Mouse (Mus musculus) G1E-ER4 (cell line): ENCODE measurements around the gene Glg1. TPM values are rescaled to one million over a fixed set of nuclear protein-coding genes. Genes with fewer than 3 reads are reported as not detected.

ENCODE experiments used
- GATA1 ChIP-seq: IDR thresholded peaks from one replicate; pipeline ENCODE4 v1.8.0; 2012; ENCODE audit warnings: low read length, inconsistent platforms
- polyA plus RNA-seq: library from polyadenylated mRNA; stranded (reverse); fragments of >175 nt; gene quantifications from 2 replicates; pipeline ENCODE4 v1.2.3, GENCODE M21; 2012

The Glg1 gene
- polyA plus RNA-seq, 1 experiment, result 6.5 TPM

DNA sequence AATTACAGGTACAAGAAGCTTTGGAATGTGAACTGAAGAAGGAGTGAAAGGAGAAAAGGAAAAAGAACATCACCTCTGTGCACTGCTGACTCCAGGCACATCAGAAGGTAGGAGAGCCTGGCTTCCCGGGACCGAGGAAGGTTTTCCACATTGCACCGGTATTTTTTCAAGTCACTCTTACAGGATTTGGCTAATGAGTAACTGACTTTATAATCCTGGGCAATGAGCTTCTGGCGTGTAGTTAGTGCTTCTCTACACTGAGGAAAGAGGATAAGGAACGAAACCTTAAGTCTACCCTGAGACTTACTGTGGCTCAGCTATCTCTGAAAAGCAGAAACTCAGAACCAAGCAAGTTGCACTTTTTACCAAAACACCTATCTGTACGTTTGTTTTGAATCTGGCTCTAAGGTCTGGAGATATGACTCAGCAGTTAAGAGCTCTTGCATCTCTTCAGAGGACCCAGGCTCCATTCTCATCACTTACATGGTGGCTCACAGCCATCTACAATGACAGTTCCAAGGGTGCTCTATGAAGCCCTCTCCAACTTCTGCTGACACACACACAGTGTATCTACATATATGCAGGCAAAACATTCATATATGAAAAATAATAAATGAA is 70.3 kb downstream of the Glg1 start:
- TF ChIP-seq GATA1, result no peak

DNA sequence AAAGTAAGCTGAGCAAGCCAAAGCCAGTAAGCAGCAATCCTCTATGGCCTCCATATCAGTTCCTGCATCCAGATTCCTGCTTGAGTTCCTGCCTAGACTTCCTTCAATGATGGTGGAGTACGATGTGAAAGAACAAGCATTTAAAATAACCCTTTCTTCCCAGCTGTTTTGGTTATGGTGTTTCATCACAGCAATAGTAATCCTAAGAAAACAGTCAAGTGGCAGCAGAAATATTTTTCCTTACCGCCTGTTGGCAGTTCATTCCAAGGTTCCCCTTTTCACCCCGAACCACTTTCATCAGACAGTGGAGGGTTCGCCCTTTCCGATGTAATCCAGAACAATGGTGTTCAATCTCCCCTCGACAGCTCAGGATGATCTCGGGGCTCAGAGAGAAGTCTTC is 71.5 kb downstream of the Glg1 start:
- TF ChIP-seq GATA1, result no peak

DNA sequence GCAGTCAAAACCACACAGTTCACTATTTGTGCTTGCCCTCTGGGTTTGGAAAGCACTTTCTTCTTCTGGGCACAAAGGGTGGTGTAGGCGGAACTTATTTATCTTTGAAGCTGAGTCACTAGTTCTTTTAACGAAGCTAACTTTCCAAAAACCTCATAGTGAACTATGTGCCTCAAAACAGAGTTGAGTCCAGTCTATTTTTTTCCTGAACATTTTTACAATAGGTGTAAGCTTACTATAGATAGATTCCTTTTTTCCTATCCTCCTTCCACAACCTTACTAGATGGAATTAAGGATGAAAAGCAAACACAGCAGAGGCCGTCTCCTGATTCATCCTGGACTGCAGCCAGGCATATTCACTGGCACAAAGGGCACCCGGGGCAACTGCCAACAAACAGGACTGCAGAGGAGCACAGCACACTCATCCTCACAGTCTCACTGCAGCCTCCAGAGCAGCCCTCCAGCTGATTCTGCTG is 73.5 kb downstream of the Glg1 start:
- TF ChIP-seq GATA1, result no peak

DNA sequence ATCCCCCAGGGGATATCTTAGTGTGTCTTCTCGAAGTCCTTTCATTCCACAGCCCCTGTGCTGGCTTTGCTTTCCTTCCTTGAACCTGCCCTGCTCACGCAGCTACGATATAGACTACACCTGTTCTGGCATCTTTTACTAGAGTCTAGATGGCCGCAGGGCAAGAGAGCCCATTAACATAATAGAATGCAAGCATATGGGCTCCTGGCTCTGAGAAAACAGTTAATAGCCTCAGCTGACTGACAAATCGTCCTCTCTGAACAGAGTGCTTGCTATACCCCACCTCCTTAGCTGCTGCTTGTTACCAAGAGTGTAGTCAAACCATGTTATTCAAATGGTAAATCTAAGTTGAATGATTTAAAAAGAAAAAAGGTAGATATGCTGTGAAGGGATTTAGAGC is 87.4 kb downstream of the Glg1 start:
- no peak for TF ChIP-seq GATA1

DNA sequence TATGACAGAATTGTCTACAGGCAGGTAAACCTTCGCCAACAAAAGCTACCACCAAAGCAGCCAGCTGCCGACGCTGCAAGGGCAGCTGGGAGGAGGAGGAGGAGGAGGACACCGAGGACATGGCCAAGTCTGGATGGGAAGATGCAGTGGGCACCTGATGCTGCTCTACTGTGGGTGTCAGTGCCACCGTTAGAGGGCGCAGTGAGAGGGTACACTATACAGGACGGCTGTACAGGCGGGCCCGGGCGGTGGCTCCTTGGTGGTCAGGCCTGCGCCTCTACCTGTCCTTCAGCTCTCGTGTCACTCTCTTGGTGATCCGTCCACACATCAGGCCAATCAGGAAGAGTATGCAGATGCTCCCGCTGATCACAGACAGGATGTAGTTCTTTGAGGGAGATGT is 101.4 kb downstream of the Glg1 start:
- no peak for TF ChIP-seq GATA1

DNA sequence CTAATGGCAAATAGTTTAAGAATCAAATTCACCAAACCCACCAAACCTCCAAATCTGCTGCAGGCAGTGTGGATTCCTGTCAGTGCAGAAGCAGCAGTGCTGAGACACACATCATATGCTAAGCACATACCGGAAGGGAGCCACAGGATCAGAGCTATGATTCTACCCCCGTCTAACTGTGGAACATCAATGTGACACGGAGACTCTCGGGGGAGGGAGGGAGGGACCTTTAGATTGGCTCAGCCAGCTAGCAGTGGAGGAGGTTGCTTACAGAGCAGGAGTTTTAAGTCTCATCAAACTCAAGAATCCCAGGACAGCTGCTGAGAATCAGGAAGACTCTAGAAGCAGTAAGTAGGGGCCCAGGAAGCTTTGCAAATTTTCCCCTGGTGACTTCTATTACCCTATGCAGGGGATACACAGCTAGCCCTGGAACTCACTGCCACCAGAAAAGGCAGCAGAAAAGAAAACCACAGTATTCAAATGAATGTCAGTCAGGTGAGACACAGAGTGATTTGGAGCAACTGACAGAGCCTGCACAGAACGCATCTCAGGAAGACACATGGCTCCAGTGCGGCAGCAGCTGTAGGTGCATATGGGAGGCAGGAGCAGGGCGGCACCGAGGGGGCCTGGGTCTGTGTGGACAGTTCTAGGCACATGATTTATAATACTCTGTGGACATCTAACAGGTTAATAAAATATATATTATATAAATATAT is 103.1 kb downstream of the Glg1 start:
- TF ChIP-seq GATA1, result no peak

DNA sequence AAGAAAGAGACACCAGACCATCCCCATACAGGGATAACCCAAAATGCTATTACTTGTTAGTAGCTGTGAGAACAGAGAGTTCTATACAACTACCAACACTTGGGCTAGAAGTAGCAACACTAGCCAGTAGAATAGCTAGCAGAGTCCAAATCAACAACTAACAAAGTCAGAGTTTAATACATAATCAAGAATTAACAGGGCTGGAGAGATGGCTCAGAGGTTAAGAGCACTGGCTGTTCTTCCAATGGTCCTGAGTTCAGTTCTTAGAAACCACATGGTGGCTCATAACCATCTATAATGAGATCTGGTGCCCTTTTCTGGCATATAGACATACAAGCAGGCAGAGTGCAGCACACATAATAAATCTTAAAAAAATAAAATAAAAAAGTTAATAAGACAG is 116.5 kb downstream of the Glg1 start:
- TF ChIP-seq GATA1, result no peak

DNA sequence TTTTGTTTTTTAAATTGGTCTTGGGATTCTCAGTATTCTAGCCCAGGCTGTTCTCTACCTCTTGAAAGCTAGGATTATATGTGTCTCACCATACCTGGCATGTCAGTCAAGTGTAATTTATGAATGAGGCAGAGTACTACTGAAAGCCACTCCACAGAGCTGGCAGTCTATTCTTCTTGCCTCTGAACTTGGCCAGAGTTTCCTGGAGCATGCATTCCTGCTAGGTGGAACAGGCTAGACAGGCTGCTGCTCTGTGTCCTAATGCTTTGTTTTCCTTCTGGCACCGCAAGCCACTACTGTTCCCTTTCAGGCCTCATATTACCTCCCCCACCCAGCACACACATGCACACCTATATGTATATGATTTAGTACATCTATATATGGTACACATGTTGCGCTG is 128.3 kb downstream of the Glg1 start:
- TF ChIP-seq GATA1, result no peak

DNA sequence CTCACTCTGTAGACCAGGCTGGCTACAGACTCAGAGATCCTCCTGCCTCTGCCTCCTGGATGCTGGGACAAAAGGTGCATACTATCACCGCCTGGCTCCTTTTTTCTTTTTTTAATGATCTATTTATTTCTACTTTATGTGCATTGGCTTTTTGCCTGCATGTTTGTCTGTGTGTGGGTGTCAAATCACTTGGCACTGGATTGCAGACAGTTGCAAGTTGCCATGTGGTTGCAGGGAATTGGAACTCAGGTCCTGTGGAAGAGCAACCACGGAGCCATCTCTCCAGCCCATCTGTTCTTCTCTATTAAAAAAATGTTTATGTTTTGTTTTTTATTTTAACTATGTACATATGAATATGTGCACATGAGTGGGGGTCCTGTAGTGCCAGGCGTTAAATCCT is 139.5 kb downstream of the Glg1 start:
- no peak for TF ChIP-seq GATA1

DNA sequence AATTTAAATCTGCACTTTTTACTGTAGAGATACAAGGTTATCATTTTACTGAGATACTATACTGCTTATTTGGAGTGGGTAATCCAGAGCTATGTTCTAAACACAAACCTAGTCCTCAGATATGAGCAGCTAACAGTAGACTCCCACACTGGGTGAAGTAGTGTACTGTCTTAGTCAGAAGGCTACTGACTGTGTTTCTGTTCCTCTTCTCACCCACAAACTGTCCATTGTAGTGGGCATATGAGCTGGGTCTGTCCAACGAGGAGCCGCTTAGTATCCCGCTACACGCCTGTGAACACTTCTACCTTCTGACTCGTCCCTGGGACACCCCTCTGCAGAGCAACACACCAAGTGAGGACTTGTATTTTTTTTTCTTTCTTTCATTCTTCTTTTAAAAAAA is 144.1 kb downstream of the Glg1 start:
- TF ChIP-seq GATA1, result no peak

Other genes with a start within 250 kb of the Glg1 start
- gene Ddx19b, start 227.5 kb downstream of the Glg1 start, polyA plus RNA-seq, result 4.3 and 5.8 TPM in 2 replicates
- gene Aars, start 226.1 kb downstream of the Glg1 start, polyA plus RNA-seq, result 30.4 and 56.2 TPM in 2 replicates
- gene Exosc6, start 202.9 kb downstream of the Glg1 start, polyA plus RNA-seq, result 88.9 and 152 TPM in 2 replicates
- not detected in 2 replicates for gene Clec18a, start 166.8 kb downstream of the Glg1 start, polyA plus RNA-seq
- 10.3 and 11.6 TPM in 2 replicates for gene Pdpr, start 164.6 kb downstream of the Glg1 start, polyA plus RNA-seq
- gene Rfwd3, start 41.0 kb upstream of the Glg1 start, polyA plus RNA-seq, result 3.5 and 3.7 TPM in 2 replicates
- gene Mlkl, start 79.0 kb upstream of the Glg1 start, polyA plus RNA-seq, result not detected in 2 replicates
- not detected in 2 replicates for gene Fa2h, start 134.6 kb upstream of the Glg1 start, polyA plus RNA-seq